Mouse (Mus musculus): ENCODE results near the gene Sv2a.

GRCm38 (mm10) chr3:96199731-96200130, 18.8 kb downstream of the Sv2a start:
- TF ChIP-seq CTCF (IDR thresholded peaks at IDR 0.05; ENCODE audit: control insufficient read depth, insufficient read depth, insufficient replicate concordance, low read depth, low read length), result no peak
- no peak for TF ChIP-seq POLR2A (IDR thresholded peaks at IDR 0.05; ENCODE audit: control insufficient read depth, low read depth, low read length)

Data from testis, adult 2 months (tissue).